Mouse (Mus musculus): ENCODE results near the gene Macf1.

DNA sequence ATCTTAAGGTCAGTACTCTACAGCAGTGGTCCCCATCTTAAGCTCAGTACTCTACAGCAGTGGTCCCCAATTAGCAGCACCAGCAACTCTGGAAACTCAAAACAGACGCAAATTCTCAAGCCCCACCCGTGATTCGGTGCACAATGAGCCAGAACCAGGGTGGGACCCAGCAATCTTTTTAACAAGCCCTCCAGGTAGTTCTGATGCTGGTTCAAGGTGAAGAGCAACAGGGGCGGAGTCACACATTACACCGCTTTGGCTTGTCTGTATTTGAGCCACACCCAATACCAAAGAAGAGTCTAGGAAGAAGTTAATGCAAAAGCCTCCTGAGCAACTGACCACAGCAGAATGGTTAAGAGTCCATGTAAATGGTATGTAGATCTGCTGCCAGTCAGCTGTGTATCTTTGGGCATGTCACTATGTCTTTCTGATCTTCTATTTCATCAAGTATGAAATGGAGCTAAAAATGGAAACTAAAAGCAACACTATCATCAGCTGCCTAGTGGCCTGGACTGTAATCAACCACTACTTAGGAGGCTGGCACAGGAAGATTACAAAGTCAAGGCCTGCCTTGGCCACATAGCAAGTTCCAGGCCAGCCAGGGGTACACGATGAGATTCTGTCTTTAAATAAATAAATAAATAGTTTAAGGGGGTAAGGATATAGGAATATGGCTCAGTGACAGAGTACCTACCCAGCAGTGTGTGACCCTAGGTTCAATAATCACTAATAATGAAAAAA lies 58.7 kb downstream of the Macf1 start:
- TF ChIP-seq CTCF (IDR thresholded peaks at IDR 0.05; ENCODE audit: low read depth, low read length) (no peak), GATA1 (IDR thresholded peaks at IDR 0.05; ENCODE audit: borderline replicate concordance, low read length) (no peak), TAL1 (conservative IDR thresholded peaks at IDR 0.05; ENCODE audit: low read depth, low read length) (no peak), POLR2AphosphoS5 (IDR thresholded peaks at IDR 0.05; ENCODE audit: insufficient replicate concordance, low read depth, low read length) (no peak)
